Mouse (Mus musculus) MEL (cell line): Measurements from ENCODE around the gene Get4. TPM values are rescaled to one million over a fixed set of nuclear protein-coding genes. Genes with fewer than 3 reads are reported as not detected.

ENCODE experiments used
- DNase-seq: peaks from one replicate; pipeline ENCODE4 v3.0.0; 2011; ENCODE audit warnings: low read depth, low spot score
- H3K27ac ChIP-seq: 2 replicates; pipeline ENCODE4 v1.5.1; 2012; ENCODE audit warnings: low read depth, mild to moderate bottlenecking, control low read depth, low read length, moderate library complexity; ENCODE audit not compliant: control insufficient read depth
- H3K27me3 ChIP-seq, 2 experiments: fragments of 150-350 bp in 1 of 2; sonication (generic) in 1 of 2; 2 replicates each; pipeline ENCODE4 v1.6.1; 2012; ENCODE audit warnings: low read length in 2 of 2, mild to moderate bottlenecking in 2 of 2, improper control_type of control experiment in 1 of 2, moderate library complexity in 1 of 2; ENCODE audit not compliant: insufficient read depth in 2 of 2, control insufficient read depth in 1 of 2
- H3K36me3 ChIP-seq, 2 experiments: 2 replicates each; pipeline ENCODE4 v1.6.1; 2012 to 2014; ENCODE audit warnings: low read length in 2 of 2, improper control_type of control experiment in 1 of 2, inconsistent platforms in 1 of 2, mild to moderate bottlenecking in 1 of 2; ENCODE audit not compliant: insufficient read depth in 2 of 2, control insufficient read depth in 1 of 2
- H3K4me1 ChIP-seq, 2 experiments: fragments of 150-350 bp in 1 of 2; sonication (generic) in 1 of 2; 2 replicates each; pipeline ENCODE4 v1.6.1; 2012; ENCODE audit warnings: low read length in 2 of 2, improper control_type of control experiment in 1 of 2, mild to moderate bottlenecking in 1 of 2; ENCODE audit not compliant: insufficient read depth in 2 of 2, control insufficient read depth in 1 of 2
- H3K4me3 ChIP-seq, 2 experiments: fragments of 150-350 bp in 1 of 2; sonication (generic) in 1 of 2; 2 replicates each; pipeline ENCODE4 v1.5.1; 2012; ENCODE audit warnings: low read depth in 2 of 2, low read length in 2 of 2, mild to moderate bottlenecking in 2 of 2, moderate library complexity in 2 of 2, control low read depth in 1 of 2, improper control_type of control experiment in 1 of 2; ENCODE audit not compliant: control insufficient read depth in 1 of 2, insufficient read depth in 1 of 2
- H3K79me2 ChIP-seq: 2 replicates; pipeline ENCODE4 v1.6.1; 2012; ENCODE audit warnings: mild to moderate bottlenecking, low read length, moderate library complexity; ENCODE audit not compliant: control insufficient read depth, poor library complexity, insufficient read depth
- H3K9ac ChIP-seq: 2 replicates; pipeline ENCODE4 v1.6.1; 2012; ENCODE audit warnings: low read depth, mild to moderate bottlenecking, control low read depth, low read length, moderate library complexity; ENCODE audit not compliant: control insufficient read depth, poor library complexity, severe bottlenecking
- H3K9me3 ChIP-seq: fragments of 150-350 bp; sonication (generic); replicated peaks from 2 replicates; pipeline ENCODE4 v1.6.1; 2012; ENCODE audit warnings: mild to moderate bottlenecking, low read length, improper control_type of control experiment, moderate library complexity; ENCODE audit not compliant: insufficient read depth
- CHD1 ChIP-seq: IDR thresholded peaks from 2 replicates; pipeline ENCODE4 v1.6.1; 2012; ENCODE audit warnings: low read depth, mild to moderate bottlenecking, inconsistent platforms, low read length, improper control_type of control experiment
- CHD2 ChIP-seq: IDR thresholded peaks from 2 replicates; pipeline ENCODE4 v1.6.1; 2011; ENCODE audit warnings: low read length, improper control_type of control experiment
- E2F4 ChIP-seq: IDR thresholded peaks from 2 replicates; pipeline ENCODE4 v1.6.1; 2011; ENCODE audit warnings: low read depth, low read length, improper control_type of control experiment, borderline replicate concordance
- ETS1 ChIP-seq: IDR thresholded peaks from 2 replicates; pipeline ENCODE4 v1.6.1; 2012; ENCODE audit warnings: low read depth, mild to moderate bottlenecking, inconsistent platforms, low read length, improper control_type of control experiment, moderate library complexity
- GABPA ChIP-seq: IDR thresholded peaks from 2 replicates; pipeline ENCODE4 v1.6.1; 2012; ENCODE audit warnings: low read depth, mild to moderate bottlenecking, inconsistent platforms, low read length, improper control_type of control experiment, moderate library complexity
- GATA1 ChIP-seq: IDR thresholded peaks from 2 replicates; pipeline ENCODE4 v1.6.1; 2011; ENCODE audit warnings: low read depth, low read length, improper control_type of control experiment
- JUND ChIP-seq: IDR thresholded peaks from 2 replicates; pipeline ENCODE4 v1.6.1; 2011; ENCODE audit warnings: low read depth, mild to moderate bottlenecking, improper control_type of control experiment, low read length
- MYB ChIP-seq: IDR thresholded peaks from 2 replicates; pipeline ENCODE4 v1.6.1; 2011; ENCODE audit warnings: mild to moderate bottlenecking, low read depth, low read length, improper control_type of control experiment
- NELFE ChIP-seq: IDR thresholded peaks from 2 replicates; pipeline ENCODE4 v1.6.1; 2011; ENCODE audit warnings: low read depth, low read length, improper control_type of control experiment
- POLR2AphosphoS5 ChIP-seq: IDR thresholded peaks from 2 replicates; pipeline ENCODE4 v1.6.1; 2012; ENCODE audit warnings: low read depth, borderline replicate concordance, mild to moderate bottlenecking, inconsistent platforms, low read length, moderate library complexity, mixed read lengths
- SMC3 ChIP-seq: IDR thresholded peaks from 2 replicates; pipeline ENCODE4 v1.6.1; 2011; ENCODE audit warnings: low read depth, low read length, improper control_type of control experiment
- TCF12 ChIP-seq: IDR thresholded peaks from 2 replicates; pipeline ENCODE4 v1.6.1; 2014; ENCODE audit warnings: low read depth, mild to moderate bottlenecking, inconsistent platforms, low read length, improper control_type of control experiment, moderate library complexity
- UBTF ChIP-seq: IDR thresholded peaks from 2 replicates; pipeline ENCODE4 v1.6.1; 2012; ENCODE audit warnings: low read depth, mild to moderate bottlenecking, inconsistent platforms, low read length, improper control_type of control experiment, moderate library complexity, borderline replicate concordance; ENCODE audit not compliant: insufficient read depth
- USF1 ChIP-seq: IDR thresholded peaks from 2 replicates; pipeline ENCODE4 v1.6.1; 2014; ENCODE audit warnings: low read depth, mild to moderate bottlenecking, inconsistent platforms, low read length, improper control_type of control experiment, moderate library complexity
- polyA plus RNA-seq, 2 experiments: library from polyadenylated mRNA; stranded (reverse) in 1 of 2; unstranded in 1 of 2; fragments of >175 nt in 1 of 2; fragments of >200 nt in 1 of 2; gene quantifications; 2 replicates each; pipeline versions ENCODE4 v1.2.1 to v1.2.4; 2012; ENCODE audit warnings: low replicate concordance in 2 of 2, low read depth in 1 of 2; ENCODE audit not compliant: insufficient read length in 2 of 2, insufficient read depth in 1 of 2, missing spikeins in 1 of 2
- total RNA-seq: library from RNA; depleted of rRNA; stranded (reverse); fragments of 300-350 nt; gene quantifications from 2 replicates; pipeline ENCODE4 v1.2.3, GENCODE M21; 2012

The Get4 gene
- total and polyA plus RNA-seq, 3 experiments: 117 to 180 TPM; not detected in 1

DNA sequence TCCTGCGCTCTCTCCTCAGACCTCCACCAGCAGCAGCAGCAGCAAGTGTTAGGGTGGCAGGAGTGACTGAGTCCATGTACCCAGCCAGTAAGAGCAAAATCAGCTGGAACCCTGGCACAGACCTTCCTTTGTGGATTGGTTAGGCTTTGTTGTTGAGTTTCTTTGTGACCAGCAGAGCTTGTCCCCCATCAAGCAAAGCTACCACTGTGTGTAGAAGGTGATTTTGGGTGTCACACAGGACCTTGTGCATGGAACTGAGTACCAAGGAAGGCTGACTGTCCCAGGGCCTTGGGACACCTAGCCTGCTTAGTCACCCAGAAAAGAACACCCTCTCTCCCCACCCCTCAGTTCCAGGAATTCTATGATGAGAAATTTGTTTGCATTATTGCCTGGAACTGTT is 5.1 kb downstream of the Get4 start:
- no peak overlapping the region for H3K27ac ChIP-seq
- H3K9ac ChIP-seq: no peak overlapping the region

DNA sequence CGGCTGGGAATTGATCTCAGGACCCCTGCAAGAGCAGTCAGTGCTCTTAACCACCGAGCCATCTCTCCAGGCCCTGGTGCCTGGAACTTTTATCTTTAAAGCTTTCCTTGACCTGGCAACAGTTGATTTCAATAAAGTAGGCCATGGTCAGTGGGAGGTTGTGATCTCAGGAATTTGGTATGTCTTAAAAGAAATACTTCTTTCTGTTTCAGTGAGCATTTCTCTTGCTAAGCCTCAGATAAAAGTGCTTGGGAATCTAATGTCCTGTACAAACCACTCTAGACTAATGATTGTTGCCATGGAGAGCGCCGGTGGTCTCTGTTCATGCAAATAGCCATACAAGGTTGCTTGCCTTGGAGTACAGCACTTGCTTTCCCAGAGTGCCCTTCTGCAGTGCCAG is 5.7 kb downstream of the Get4 start:
- Histone ChIP-seq H3K9ac (no peak overlapping the region), H3K9me3 (no peaks in the 10 kb centered on the region), H3K79me2 (peaks cover 45% of the 10 kb centered on the region), H3K4me3 (no peak overlapping the region), H3K27ac (no peak overlapping the region), H3K4me1 (peaks cover 2 to 27% of the 10 kb centered on the region in 2 experiments; a peak in 3 of 4 replicates), H3K36me3 (peaks cover 15 to 17% of the 10 kb centered on the region in 2 experiments), H3K27me3 (no peaks in the 10 kb centered on the region)
- no peak for TF ChIP-seq USF1
- no peak for TF ChIP-seq SMC3
- no peak for TF ChIP-seq E2F4
- TF ChIP-seq NELFE: no peak
- no peak for TF ChIP-seq MYB
- no peak for TF ChIP-seq CHD1
- no peak for TF ChIP-seq POLR2AphosphoS5
- TF ChIP-seq TCF12: no peak
- TF ChIP-seq GATA1: no peak
- DNase-seq: no peak

More for the DNA sequence above, 5.1 kb downstream of the Get4 start:
- TF ChIP-seq GABPA (no peak), JUND (no peak), ETS1 (no peak), E2F4 (no peak), CHD2 (no peak), SMC3 (no peak)
- no peaks in the 10 kb centered on the region for H3K9me3 ChIP-seq
- peaks cover 2 to 27% of the 10 kb centered on the region in 2 experiments; a peak in 3 of 4 replicates for H3K4me1 ChIP-seq
- H3K4me3 ChIP-seq: no peak overlapping the region
- no peak for DNase-seq
- peaks cover 15% of the 10 kb centered on the region in 2 experiments for H3K36me3 ChIP-seq
- peaks cover 47% of the 10 kb centered on the region for H3K79me2 ChIP-seq
- H3K27me3 ChIP-seq: no peaks in the 10 kb centered on the region

DNA sequence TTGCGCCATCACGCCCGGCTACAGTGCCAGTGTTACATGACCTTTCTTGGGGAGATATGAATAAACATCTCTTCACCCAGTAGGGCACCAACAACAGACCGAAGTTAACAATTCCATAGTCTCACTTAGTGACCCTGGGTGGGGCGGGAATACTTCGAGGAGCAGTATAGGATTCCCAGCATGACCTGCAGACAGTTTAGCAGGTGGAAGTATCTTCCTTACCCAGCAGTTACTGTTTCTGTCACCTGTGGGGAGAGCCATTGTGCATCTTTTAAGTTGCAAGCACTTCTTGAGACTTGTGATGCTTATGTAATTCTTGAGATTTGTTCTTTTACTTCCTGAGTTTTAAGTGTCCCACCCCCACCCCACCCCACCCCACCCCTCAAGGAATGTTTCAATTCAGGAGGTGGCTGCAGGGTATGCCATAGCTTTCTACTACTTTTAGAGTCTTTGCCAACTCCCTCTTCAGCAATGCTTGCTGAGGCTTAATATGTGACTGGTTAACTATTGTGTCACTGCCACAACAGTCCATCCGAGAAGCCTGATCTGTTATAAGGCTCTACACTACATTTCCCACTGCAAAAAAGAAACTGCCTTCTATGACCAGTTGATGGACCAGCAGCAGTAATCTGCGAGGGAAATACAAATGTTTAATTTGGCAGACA is 6.4 kb downstream of the Get4 start:
- peaks cover 2 to 25% of the 10 kb centered on the region in 2 experiments; a peak in 3 of 4 replicates for H3K4me1 ChIP-seq
- H3K27ac ChIP-seq: no peak overlapping the region
- H3K79me2 ChIP-seq: peaks cover 38% of the 10 kb centered on the region
- H3K4me3 ChIP-seq: no peak overlapping the region
- no peak overlapping the region for H3K9ac ChIP-seq
- TF ChIP-seq UBTF: no peak
- TF ChIP-seq ETS1: no peak
- H3K9me3 ChIP-seq: no peaks in the 10 kb centered on the region
- peaks cover 15 to 19% of the 10 kb centered on the region in 2 experiments for H3K36me3 ChIP-seq
- DNase-seq: no peak
- H3K27me3 ChIP-seq: no peaks in the 10 kb centered on the region
